Mouse (Mus musculus): Measurements from ENCODE around the gene Rras2. TPM values are rescaled to one million over a fixed set of nuclear protein-coding genes. Genes with fewer than 3 reads are reported as not detected.
A peak's percentile ranks its signal among the peaks of the same experiment; 100 is the strongest.

Rras2 gene
- polyA plus RNA-seq, 1 experiment = 56.6 TPM

DNA sequence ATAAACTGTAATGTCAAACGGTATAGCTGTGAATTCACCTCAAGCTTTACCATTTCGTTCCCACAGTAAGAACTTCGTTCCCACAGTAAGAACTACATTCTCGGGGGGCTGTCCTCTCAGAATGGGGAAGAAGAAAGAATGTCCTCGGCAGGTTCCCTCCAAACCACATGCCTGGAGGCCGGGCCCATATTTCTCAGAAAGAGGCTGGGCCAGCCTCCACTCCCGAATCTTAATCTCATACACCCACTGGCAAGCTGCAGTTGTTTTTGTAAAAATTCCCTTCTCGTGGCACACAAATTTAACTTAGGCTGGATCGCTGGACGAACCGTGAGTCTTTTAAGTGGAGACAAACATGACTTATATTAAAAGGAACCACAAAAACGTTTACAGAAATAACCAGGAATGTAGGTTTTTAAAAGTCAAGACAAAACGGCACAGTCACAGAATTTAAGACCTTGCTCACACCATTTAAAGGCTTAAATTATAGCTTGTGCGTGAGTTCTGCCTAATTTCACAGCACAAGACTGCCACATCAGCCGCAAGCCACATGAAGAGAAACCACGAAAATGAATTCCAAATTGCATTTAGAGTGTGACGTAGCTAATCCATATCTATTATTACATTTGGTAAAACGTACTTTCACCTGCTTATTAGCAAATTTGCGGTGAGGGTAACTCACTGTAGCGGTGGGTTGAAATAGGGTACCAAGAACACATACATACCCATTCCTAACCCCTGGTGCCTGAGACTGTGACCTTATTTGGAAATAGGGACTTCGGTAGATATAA is 35.8 kb downstream of the Rras2 start:
- Histone ChIP-seq H3K27ac (ENCODE audit: insufficient read depth, low read length) (peak overlapping the region; percentile 94), H3K4me3 (ENCODE audit: insufficient read depth, low read length) (no peak overlapping the region), H3K4me1 (ENCODE audit: control insufficient read depth, insufficient read depth, low read length) (peaks cover 16% of the 10 kb centered on the region)
- TF ChIP-seq CTCF (IDR thresholded peaks at IDR 0.05; ENCODE audit: borderline replicate concordance, insufficient read depth, low read length) (no peak), POLR2A (IDR thresholded peaks at IDR 0.05; ENCODE audit: low read depth, low read length) (no peak)

DNA sequence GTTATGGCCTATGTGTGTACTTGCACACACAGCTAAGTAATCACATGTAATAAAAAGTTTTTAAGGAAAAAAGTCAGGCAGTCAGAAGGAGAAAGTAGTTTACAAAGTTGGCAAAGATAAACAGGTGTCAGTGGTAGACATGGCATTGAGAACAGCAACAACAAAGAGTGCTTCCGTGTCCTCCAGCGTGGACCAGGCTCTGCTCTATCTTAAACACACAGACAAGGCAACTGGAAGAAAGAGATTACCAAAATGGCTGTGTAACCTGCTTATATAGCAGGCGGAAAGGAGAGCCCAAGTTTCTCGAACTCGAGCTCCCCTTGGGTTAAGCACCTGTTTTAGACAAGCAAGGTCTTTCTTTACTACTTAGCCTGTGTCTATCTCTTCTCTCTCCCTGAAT is 37.3 kb downstream of the Rras2 start:
- H3K4me3 ChIP-seq (ENCODE audit: insufficient read depth, low read length) = no peak overlapping the region
- TF ChIP-seq CTCF (IDR thresholded peaks at IDR 0.05; ENCODE audit: borderline replicate concordance, insufficient read depth, low read length) (no peak), POLR2A (IDR thresholded peaks at IDR 0.05; ENCODE audit: low read depth, low read length) (no peak)
- H3K4me1 ChIP-seq (ENCODE audit: control insufficient read depth, insufficient read depth, low read length) = peaks cover 12% of the 10 kb centered on the region
- 0 out of 2 replicates have a peak overlapping the region, but pooled peaks have one; percentile 94 for H3K27ac ChIP-seq (ENCODE audit: insufficient read depth, low read length)

DNA sequence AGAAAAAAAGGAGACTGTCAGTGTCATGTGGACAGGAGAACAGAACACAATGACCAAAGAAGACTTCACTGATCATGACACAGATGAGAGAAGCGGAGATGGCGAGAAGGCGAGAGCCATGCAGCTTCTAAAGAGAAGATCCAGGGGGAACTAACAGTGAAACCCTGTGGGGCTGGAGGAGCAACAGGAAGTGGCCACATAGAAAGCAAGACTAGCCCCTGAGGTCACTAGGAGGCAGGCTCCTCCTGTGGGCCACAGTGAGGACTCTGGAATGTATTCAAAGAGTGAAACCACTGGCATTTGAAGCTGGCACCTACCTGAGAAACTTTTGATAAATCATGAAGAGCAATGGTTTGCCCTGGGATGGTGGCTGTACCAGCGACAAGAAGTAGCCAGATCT is 38.2 kb downstream of the Rras2 start:
- Histone ChIP-seq H3K27ac (ENCODE audit: insufficient read depth, low read length) (no peak overlapping the region), H3K4me3 (ENCODE audit: insufficient read depth, low read length) (no peak overlapping the region), H3K4me1 (ENCODE audit: control insufficient read depth, insufficient read depth, low read length) (peaks cover 12% of the 10 kb centered on the region)
- TF ChIP-seq CTCF (IDR thresholded peaks at IDR 0.05; ENCODE audit: borderline replicate concordance, insufficient read depth, low read length) (no peak), POLR2A (IDR thresholded peaks at IDR 0.05; ENCODE audit: low read depth, low read length) (no peak)

GRCm38 (mm10) chr7:114074595-114074994 is 43.0 kb downstream of the Rras2 start:
- Histone ChIP-seq H3K27ac (ENCODE audit: insufficient read depth, low read length) (no peak overlapping the region), H3K4me3 (ENCODE audit: insufficient read depth, low read length) (no peak overlapping the region), H3K4me1 (ENCODE audit: control insufficient read depth, insufficient read depth, low read length) (peaks cover 15% of the 10 kb centered on the region)
- TF ChIP-seq CTCF (IDR thresholded peaks at IDR 0.05; ENCODE audit: borderline replicate concordance, insufficient read depth, low read length) (no peak), POLR2A (IDR thresholded peaks at IDR 0.05; ENCODE audit: low read depth, low read length) (no peak)

DNA sequence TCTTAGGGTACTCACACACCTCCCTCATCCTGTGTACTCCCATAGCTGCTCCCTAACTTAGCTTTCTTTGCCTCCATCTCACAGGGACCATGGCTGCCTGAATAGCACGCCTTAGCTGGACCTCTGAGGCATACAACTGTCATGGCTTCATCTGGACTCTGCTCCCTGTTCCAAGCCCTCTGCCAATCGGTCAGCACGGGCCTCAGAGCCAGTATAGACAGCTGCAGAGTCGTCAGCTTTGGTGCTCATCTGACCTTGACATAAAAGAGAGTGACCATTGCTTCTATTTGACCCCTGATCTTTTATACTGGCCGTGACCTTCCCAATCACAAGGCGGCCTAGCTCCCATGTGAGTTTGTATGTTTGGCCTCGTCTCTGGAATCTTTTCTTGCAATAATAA is 43.4 kb downstream of the Rras2 start:
- H3K4me3 ChIP-seq (ENCODE audit: insufficient read depth, low read length) = no peak overlapping the region
- TF ChIP-seq POLR2A (IDR thresholded peaks at IDR 0.05; ENCODE audit: low read depth, low read length) (no peak), CTCF (IDR thresholded peaks at IDR 0.05; ENCODE audit: borderline replicate concordance, insufficient read depth, low read length) (no peak)
- peaks cover 15% of the 10 kb centered on the region for H3K4me1 ChIP-seq (ENCODE audit: control insufficient read depth, insufficient read depth, low read length)
- no peak overlapping the region for H3K27ac ChIP-seq (ENCODE audit: insufficient read depth, low read length)

DNA sequence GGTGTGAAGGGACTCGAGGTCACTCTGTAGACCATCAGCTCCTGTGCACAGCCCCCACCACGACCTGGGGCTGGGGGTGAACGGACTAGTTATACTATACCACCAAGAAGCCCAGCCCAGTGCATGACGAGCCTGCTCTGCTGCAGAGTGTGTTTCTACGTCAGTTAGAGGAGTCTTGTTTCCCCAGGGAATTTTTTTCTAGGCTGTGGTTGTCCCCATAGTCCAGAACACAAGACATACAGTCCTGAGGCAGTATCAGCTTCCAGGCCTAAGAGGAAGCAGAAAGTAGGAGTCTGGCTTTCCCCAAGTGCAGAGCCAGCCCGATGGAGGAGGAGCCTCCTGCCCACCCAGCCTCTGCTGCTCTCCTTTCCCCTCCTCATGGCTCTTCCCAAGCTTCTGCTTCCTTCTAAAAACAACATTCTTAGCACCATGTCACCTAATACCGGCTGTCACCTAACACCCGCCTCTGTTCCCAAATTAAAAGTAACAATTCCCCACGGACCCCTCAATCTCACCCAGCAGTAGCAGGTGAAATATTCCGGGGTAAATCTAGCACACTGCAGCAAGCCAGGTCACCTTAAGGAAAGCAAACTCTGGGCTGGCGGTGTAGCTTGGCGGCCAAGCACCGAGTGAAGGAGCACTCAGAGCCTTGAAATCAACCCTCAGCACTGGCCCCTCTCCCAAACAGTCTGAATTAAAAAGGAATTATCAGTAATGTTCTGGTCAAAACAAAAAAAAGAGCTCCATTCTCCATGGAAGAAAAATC is 45.5 kb downstream of the Rras2 start:
- TF ChIP-seq POLR2A (IDR thresholded peaks at IDR 0.05; ENCODE audit: low read depth, low read length) = no peak
- TF ChIP-seq CTCF (IDR thresholded peaks at IDR 0.05; ENCODE audit: borderline replicate concordance, insufficient read depth, low read length) = no peak
- H3K27ac ChIP-seq (ENCODE audit: insufficient read depth, low read length) = peak overlapping the region; percentile 7; the same call in 1 of the 2 replicates
- peaks cover 15% of the 10 kb centered on the region for H3K4me1 ChIP-seq (ENCODE audit: control insufficient read depth, insufficient read depth, low read length)
- H3K4me3 ChIP-seq (ENCODE audit: insufficient read depth, low read length) = no peak overlapping the region

- TF ChIP-seq CTCF (IDR thresholded peaks at IDR 0.05; ENCODE audit: borderline replicate concordance, insufficient read depth, low read length) (no peak), POLR2A (IDR thresholded peaks at IDR 0.05; ENCODE audit: low read depth, low read length) (no peak)
- H3K4me1 ChIP-seq (ENCODE audit: control insufficient read depth, insufficient read depth, low read length) = peaks cover 15% of the 10 kb centered on the region
- H3K4me3 ChIP-seq (ENCODE audit: insufficient read depth, low read length) = no peak overlapping the region
- peak overlapping the region; percentile 7; the same call in 1 of the 2 replicates for H3K27ac ChIP-seq (ENCODE audit: insufficient read depth, low read length)
Measured at GRCm38 (mm10) chr7:114071395-114071794, 46.2 kb downstream of the Rras2 start.

- Histone ChIP-seq H3K4me1 (ENCODE audit: control insufficient read depth, insufficient read depth, low read length) (peaks cover 24% of the 10 kb centered on the region), H3K4me3 (ENCODE audit: insufficient read depth, low read length) (no peak overlapping the region), H3K27ac (ENCODE audit: insufficient read depth, low read length) (peak overlapping the region; percentile 9; the same call in 1 of the 2 replicates)
- TF ChIP-seq CTCF (IDR thresholded peaks at IDR 0.05; ENCODE audit: borderline replicate concordance, insufficient read depth, low read length) (no peak), POLR2A (IDR thresholded peaks at IDR 0.05; ENCODE audit: low read depth, low read length) (no peak)
Measured at GRCm38 (mm10) chr7:114070458-114070840, 47.1 kb downstream of the Rras2 start.

GRCm38 (mm10) chr7:114069726-114070457 is 47.7 kb downstream of the Rras2 start:
- Histone ChIP-seq H3K4me1 (ENCODE audit: control insufficient read depth, insufficient read depth, low read length) (peaks cover 27% of the 10 kb centered on the region), H3K27ac (ENCODE audit: insufficient read depth, low read length) (peak overlapping the region; percentile 9; the same call in 1 of the 2 replicates), H3K4me3 (ENCODE audit: insufficient read depth, low read length) (no peak overlapping the region)
- no peak for TF ChIP-seq POLR2A (IDR thresholded peaks at IDR 0.05; ENCODE audit: low read depth, low read length)
- no peak for TF ChIP-seq CTCF (IDR thresholded peaks at IDR 0.05; ENCODE audit: borderline replicate concordance, insufficient read depth, low read length)

All from embryonic fibroblast, embryonic 13.5 days (primary cell).